Mouse (Mus musculus) limb, embryonic 12.5 days (tissue): ENCODE data around the gene Jsrp1. TPM values are rescaled to one million over a fixed set of nuclear protein-coding genes. Genes with fewer than 3 reads are reported as not detected.

ENCODE experiments used
- ATAC-seq: fragments of 200-750 bp; cut with Nextera tagmentation; 2 replicates; pipeline ENCODE4 v1.8.0; 2017; ENCODE audit warnings: low read depth, moderate TSS enrichment; ENCODE audit not compliant: insufficient number of reproducible peaks, insufficient read depth, low FRiP score, low TSS enrichment
- H3K27ac ChIP-seq: fragments of 300-500 bp; sonication (generic); 2 replicates; pipeline ENCODE4 v1.5.1; 2016; ENCODE audit warnings: mild to moderate bottlenecking, moderate library complexity
- H3K27me3 ChIP-seq: fragments of 300-500 bp; sonication (generic); 2 replicates; pipeline ENCODE4 v1.6.1; 2016; ENCODE audit warnings: mild to moderate bottlenecking, moderate library complexity
- H3K36me3 ChIP-seq: fragments of 300-500 bp; sonication (generic); 2 replicates; pipeline ENCODE4 v1.6.1; 2016; ENCODE audit warnings: mild to moderate bottlenecking, moderate library complexity
- H3K4me1 ChIP-seq: fragments of 300-500 bp; sonication (generic); replicated peaks from 2 replicates; pipeline ENCODE4 v1.6.1; 2016
- H3K4me2 ChIP-seq: fragments of 300-500 bp; sonication (generic); 2 replicates; pipeline ENCODE4 v1.6.1; 2016; ENCODE audit warnings: mild to moderate bottlenecking, moderate library complexity
- H3K4me3 ChIP-seq: fragments of 300-500 bp; sonication (generic); replicated peaks from 2 replicates; pipeline ENCODE4 v1.5.1; 2016; ENCODE audit warnings: mild to moderate bottlenecking
- H3K9ac ChIP-seq: fragments of 300-500 bp; sonication (generic); replicated peaks from 2 replicates; pipeline ENCODE4 v1.6.1; 2016; ENCODE audit warnings: mild to moderate bottlenecking, moderate library complexity
- H3K9me3 ChIP-seq: fragments of 300-500 bp; sonication (generic); 2 replicates; pipeline ENCODE4 v1.6.1; 2016; ENCODE audit warnings: mild to moderate bottlenecking, moderate library complexity
- WGBS: fragments of 180-500 bp; shearing (Covaris S2); methylation state at CpG from one replicate; pipeline ENCODE4 v1.1.7; 2016; 5-methylcytosine and 5-hydroxymethylcytosine counted together
- polyA plus RNA-seq: library from polyadenylated mRNA; unstranded; fragments of >200 nt; fragmentation: Nextera tagmentation; extraction: Ambion mirVana; gene quantifications from 2 replicates; pipeline ENCODE4 v1.2.1, GENCODE M21; 2016

Gene Jsrp1
- polyA plus RNA-seq, 1 experiment from 2014 or later, result 1.7 TPM

GRCm38 (mm10) chr10:80799070-80799566 is 14.2 kb downstream of the Jsrp1 start:
- H3K9me3 ChIP-seq, result no peaks in the 10 kb centered on the region
- H3K27me3 ChIP-seq, result no peaks in the 10 kb centered on the region
- H3K36me3 ChIP-seq, result peaks cover 70% of the 10 kb centered on the region
- peak overlapping the region; percentile 99 for H3K9ac ChIP-seq
- no peak for ATAC-seq
- peaks cover 23% of the 10 kb centered on the region for H3K4me1 ChIP-seq
- 4% methylated on average over 18 of the region's 18 CpGs for WGBS
- H3K27ac ChIP-seq, result peak overlapping the region; percentile 97
- peak overlapping the region; percentile 78 for H3K4me2 ChIP-seq
- H3K4me3 ChIP-seq, result peak overlapping the region; percentile 89

GRCm38 (mm10) chr10:80798150-80799006 is 14.9 kb downstream of the Jsrp1 start, which contains the start of the genes Sf3a2 and Plekhj1:
TSS of gene Sf3a2 (plus strand) at chr10:80798198.
TSS of gene Plekhj1 (minus strand) at chr10:80798626.
- Histone ChIP-seq H3K4me2 (peak within 1 kb of the TSS; percentile 78), H3K27ac (peak within 1 kb of the TSS; percentile 97), H3K4me1 (peaks cover 23% of the 10 kb centered on the region), H3K9ac (peak within 1 kb of the TSS; percentile 99), H3K27me3 (no peaks in the 10 kb centered on the region), H3K36me3 (peaks cover 70% of the 10 kb centered on the region), H3K4me3 (peak within 1 kb of the TSS; percentile 89), H3K9me3 (no peaks in the 10 kb centered on the region)
- WGBS, result under 1% methylated on average over 104 of the region's 104 CpGs
- peak; percentile 87 for ATAC-seq

GRCm38 (mm10) chr10:80797186-80798149 is 15.8 kb downstream of the Jsrp1 start:
- 2% methylated on average over 59 of the region's 59 CpGs for WGBS
- peaks cover 23% of the 10 kb centered on the region for H3K4me1 ChIP-seq
- H3K4me2 ChIP-seq, result peak overlapping the region; percentile 78
- ATAC-seq, result peak; percentile 49
- no peaks in the 10 kb centered on the region for H3K27me3 ChIP-seq
- peak overlapping the region; percentile 99 for H3K9ac ChIP-seq
- peaks cover 70% of the 10 kb centered on the region for H3K36me3 ChIP-seq
- peak overlapping the region; percentile 89 for H3K4me3 ChIP-seq
- H3K27ac ChIP-seq, result peak overlapping the region; percentile 97
- no peaks in the 10 kb centered on the region for H3K9me3 ChIP-seq

GRCm38 (mm10) chr10:80796307-80796848 is 16.9 kb downstream of the Jsrp1 start:
- WGBS, result 91% methylated on average over 9 of the region's 9 CpGs

GRCm38 (mm10) chr10:80794750-80795149 is 18.5 kb downstream of the Jsrp1 start:
- no peak overlapping the region for H3K27ac ChIP-seq
- no peak overlapping the region for H3K4me2 ChIP-seq
- 89% methylated on average over 8 of the region's 8 CpGs for WGBS
- peaks cover 14% of the 10 kb centered on the region for H3K4me1 ChIP-seq
- no peak overlapping the region for H3K4me3 ChIP-seq
- no peak overlapping the region for H3K9ac ChIP-seq
- H3K9me3 ChIP-seq, result no peaks in the 10 kb centered on the region
- ATAC-seq, result no peak
- peaks cover 71% of the 10 kb centered on the region for H3K36me3 ChIP-seq
- H3K27me3 ChIP-seq, result no peaks in the 10 kb centered on the region

More at GRCm38 (mm10) chr10:80796307-80796848, 16.9 kb downstream of the Jsrp1 start:
- ATAC-seq, result no peak
- peaks cover 23% of the 10 kb centered on the region for H3K4me1 ChIP-seq
- H3K9ac ChIP-seq, result peak overlapping the region; percentile 99; the same call in 1 of the 2 replicates
- peak overlapping the region; percentile 89 for H3K4me3 ChIP-seq
- H3K4me2 ChIP-seq, result peak overlapping the region; percentile 78
- H3K36me3 ChIP-seq, result peaks cover 70% of the 10 kb centered on the region
- no peaks in the 10 kb centered on the region for H3K27me3 ChIP-seq
- H3K27ac ChIP-seq, result no peak overlapping the region
- H3K9me3 ChIP-seq, result no peaks in the 10 kb centered on the region

GRCm38 (mm10) chr10:80793803-80794202 is 19.5 kb downstream of the Jsrp1 start:
- 89% methylated on average over 4 of the region's 4 CpGs for WGBS
- ATAC-seq, result no peak
- H3K9me3 ChIP-seq, result no peaks in the 10 kb centered on the region
- H3K4me3 ChIP-seq, result no peak overlapping the region
- peaks cover 10% of the 10 kb centered on the region for H3K4me1 ChIP-seq
- H3K9ac ChIP-seq, result no peak overlapping the region
- H3K4me2 ChIP-seq, result no peak overlapping the region
- no peak overlapping the region for H3K27ac ChIP-seq
- peaks cover 80% of the 10 kb centered on the region for H3K36me3 ChIP-seq
- no peaks in the 10 kb centered on the region for H3K27me3 ChIP-seq

GRCm38 (mm10) chr10:80793033-80793784 is 20.1 kb downstream of the Jsrp1 start:
- no peak for ATAC-seq
- Histone ChIP-seq H3K4me2 (no peak overlapping the region), H3K4me1 (peaks cover 10% of the 10 kb centered on the region), H3K4me3 (no peak overlapping the region), H3K9ac (no peak overlapping the region), H3K27me3 (no peaks in the 10 kb centered on the region), H3K27ac (no peak overlapping the region), H3K36me3 (peaks cover 86% of the 10 kb centered on the region), H3K9me3 (no peaks in the 10 kb centered on the region)
- 90% methylated on average over 13 of the region's 13 CpGs for WGBS

- WGBS, result 73% methylated on average over 41 of the region's 41 CpGs
- no peak overlapping the region for H3K4me3 ChIP-seq
- peaks cover 94% of the 10 kb centered on the region for H3K36me3 ChIP-seq
- H3K27me3 ChIP-seq, result no peaks in the 10 kb centered on the region
- no peak overlapping the region for H3K9ac ChIP-seq
- H3K4me1 ChIP-seq, result peaks cover 10% of the 10 kb centered on the region
- peak overlapping the region; percentile 17; the same call in 1 of the 2 replicates for H3K27ac ChIP-seq
- no peaks in the 10 kb centered on the region for H3K9me3 ChIP-seq
- ATAC-seq, result no peak
- no peak overlapping the region for H3K4me2 ChIP-seq
Measured at GRCm38 (mm10) chr10:80792175-80793032, 20.9 kb downstream of the Jsrp1 start.

- Histone ChIP-seq H3K36me3 (peaks cover 98% of the 10 kb centered on the region), H3K4me2 (no peak overlapping the region), H3K27ac (0 out of 2 replicates have a peak overlapping the region, but pooled peaks have one; percentile 17), H3K27me3 (no peaks in the 10 kb centered on the region), H3K4me3 (no peak overlapping the region), H3K9me3 (no peaks in the 10 kb centered on the region), H3K4me1 (peaks cover 4% of the 10 kb centered on the region), H3K9ac (0 out of 2 replicates have a peak overlapping the region, but pooled peaks have one; percentile 18)
- ATAC-seq, result no peak
- WGBS, result 81% methylated on average over 33 of the region's 33 CpGs
Measured at GRCm38 (mm10) chr10:80791476-80792174, 21.7 kb downstream of the Jsrp1 start.
